Mouse (Mus musculus): ENCODE measurements around the gene Pkn3. TPM values are rescaled to one million over a fixed set of nuclear protein-coding genes. Genes with fewer than 3 reads are reported as not detected.
"Not testable (repeated sequence)": the region's sequence is repeated elsewhere in the genome, so short reads cannot be mapped to it uniquely, and the experiment has no call there.

Gene Pkn3
- polyA plus RNA-seq, 1 experiment from 2014 or later: 3.4 TPM

- Histone ChIP-seq H3K9ac (ENCODE audit: low read depth, low read length) (no peak overlapping the region), H3K4me2 (replicated peaks; ENCODE audit: low read depth) (no peak overlapping the region), H3K9me3 (ENCODE audit: control insufficient read depth) (no peaks in the 10 kb centered on the region), H3K27ac (ENCODE audit: low read depth, low read length) (no peak overlapping the region), H3K27me3 (replicated peaks; ENCODE audit: control insufficient read depth, insufficient read depth, low read length) (no peaks in the 10 kb centered on the region), H3K4me3 (ENCODE audit: low read depth, low read length) (no peak overlapping the region), H3K4me1 (replicated peaks; ENCODE audit: control insufficient read depth, insufficient read depth, low read length) (no peaks in the 10 kb centered on the region), H3K36me3 (ENCODE audit: control insufficient read depth, insufficient read depth) (no peaks in the 10 kb centered on the region)
- TF ChIP-seq CTCF (IDR thresholded peaks at IDR 0.05; ENCODE audit: low read depth): peak; percentile 66
- ATAC-seq: no peak
- 39% methylated on average over 6 of the region's 6 CpGs for WGBS
Measured at GRCm38 (mm10) chr2:30051992-30052761, 25.3 kb upstream of the Pkn3 start.

GRCm38 (mm10) chr2:30055310-30055709, 22.2 kb upstream of the Pkn3 start:
- not testable (repeated sequence) for H3K4me3 ChIP-seq (ENCODE audit: low read depth, low read length); H3K4me2 ChIP-seq (replicated peaks; ENCODE audit: low read depth); ATAC-seq; H3K4me1 ChIP-seq (replicated peaks; ENCODE audit: control insufficient read depth, insufficient read depth, low read length); H3K27me3 ChIP-seq (replicated peaks; ENCODE audit: control insufficient read depth, insufficient read depth, low read length); H3K9ac ChIP-seq (ENCODE audit: low read depth, low read length); H3K36me3 ChIP-seq (ENCODE audit: control insufficient read depth, insufficient read depth); H3K27ac ChIP-seq (ENCODE audit: low read depth, low read length); H3K9me3 ChIP-seq (ENCODE audit: control insufficient read depth)
- 90% methylated on average over 3 of the region's 3 CpGs for WGBS
- peak; percentile 38 for TF ChIP-seq CTCF (IDR thresholded peaks at IDR 0.05; ENCODE audit: low read depth)

GRCm38 (mm10) chr2:30056736-30057135, 20.7 kb upstream of the Pkn3 start:
- ATAC-seq: no peak
- TF ChIP-seq CTCF (IDR thresholded peaks at IDR 0.05; ENCODE audit: low read depth): no peak
- 77% methylated on average over 3 of the region's 3 CpGs for WGBS
- no peak overlapping the region for H3K4me3 ChIP-seq (ENCODE audit: low read depth, low read length)
- no peaks in the 10 kb centered on the region for H3K4me1 ChIP-seq (replicated peaks; ENCODE audit: control insufficient read depth, insufficient read depth, low read length)
- H3K9me3 ChIP-seq (ENCODE audit: control insufficient read depth): no peaks in the 10 kb centered on the region
- no peak overlapping the region for H3K27ac ChIP-seq (ENCODE audit: low read depth, low read length)
- H3K9ac ChIP-seq (ENCODE audit: low read depth, low read length): no peak overlapping the region
- H3K36me3 ChIP-seq (ENCODE audit: control insufficient read depth, insufficient read depth): no peaks in the 10 kb centered on the region
- no peak overlapping the region for H3K4me2 ChIP-seq (replicated peaks; ENCODE audit: low read depth)
- H3K27me3 ChIP-seq (replicated peaks; ENCODE audit: control insufficient read depth, insufficient read depth, low read length): no peaks in the 10 kb centered on the region

GRCm38 (mm10) chr2:30057223-30057904, 20.1 kb upstream of the Pkn3 start, which contains the start of gene Set:
Gene Set, plus strand, starts transcription at chr2:30057378.
- H3K4me2 ChIP-seq (replicated peaks; ENCODE audit: low read depth): no peak within 1 kb of the TSS
- H3K9ac ChIP-seq (ENCODE audit: low read depth, low read length): no peak within 1 kb of the TSS
- ATAC-seq: peak; percentile 56
- no peaks in the 10 kb centered on the region for H3K36me3 ChIP-seq (ENCODE audit: control insufficient read depth, insufficient read depth)
- no peak for TF ChIP-seq CTCF (IDR thresholded peaks at IDR 0.05; ENCODE audit: low read depth)
- no peak within 1 kb of the TSS for H3K4me3 ChIP-seq (ENCODE audit: low read depth, low read length)
- H3K4me1 ChIP-seq (replicated peaks; ENCODE audit: control insufficient read depth, insufficient read depth, low read length): no peaks in the 10 kb centered on the region
- WGBS: 43% methylated on average over 11 of the region's 12 CpGs
- H3K9me3 ChIP-seq (ENCODE audit: control insufficient read depth): no peaks in the 10 kb centered on the region
- no peaks in the 10 kb centered on the region for H3K27me3 ChIP-seq (replicated peaks; ENCODE audit: control insufficient read depth, insufficient read depth, low read length)
- H3K27ac ChIP-seq (ENCODE audit: low read depth, low read length): no peak within 1 kb of the TSS

- WGBS: 63% methylated on average over 5 of the region's 5 CpGs
- Histone ChIP-seq H3K27ac (ENCODE audit: low read depth, low read length) (no peak overlapping the region), H3K4me1 (replicated peaks; ENCODE audit: control insufficient read depth, insufficient read depth, low read length) (no peaks in the 10 kb centered on the region), H3K9ac (ENCODE audit: low read depth, low read length) (no peak overlapping the region), H3K9me3 (ENCODE audit: control insufficient read depth) (no peaks in the 10 kb centered on the region), H3K4me2 (replicated peaks; ENCODE audit: low read depth) (no peak overlapping the region), H3K27me3 (replicated peaks; ENCODE audit: control insufficient read depth, insufficient read depth, low read length) (no peaks in the 10 kb centered on the region), H3K4me3 (ENCODE audit: low read depth, low read length) (no peak overlapping the region), H3K36me3 (ENCODE audit: control insufficient read depth, insufficient read depth) (no peaks in the 10 kb centered on the region)
- ATAC-seq: no peak
- no peak for TF ChIP-seq CTCF (IDR thresholded peaks at IDR 0.05; ENCODE audit: low read depth)
Measured at GRCm38 (mm10) chr2:30058418-30058817, 19.1 kb upstream of the Pkn3 start.
